Mouse (Mus musculus): ENCODE measurements at regions not wholly inside any gene's neighbourhood (a gene's known extent, or its start where the extent isn't known, plus 50 kb on each side); places are given as distances from the start of the nearest gene placed in this dataset.

DNA sequence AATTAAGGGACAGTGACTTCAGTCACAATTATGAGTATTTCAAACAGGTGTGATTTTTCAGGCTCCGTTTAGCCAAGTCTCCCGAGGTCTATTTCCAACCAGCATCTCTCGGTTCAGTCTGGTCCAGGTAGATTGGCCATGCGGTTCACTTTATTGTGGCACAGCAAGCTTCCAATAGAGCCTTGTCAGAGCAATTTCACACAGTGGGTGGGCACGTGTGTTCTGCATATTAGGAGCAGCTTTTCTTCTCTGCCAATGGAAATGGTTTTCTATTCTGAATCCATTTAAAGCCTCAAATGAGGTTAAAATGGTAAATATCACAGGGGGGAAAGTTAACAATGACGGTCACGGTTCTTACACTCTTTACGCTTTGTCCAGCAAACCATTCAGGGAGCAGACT lies 138.3 kb downstream of the Nsun3 start:
- TF ChIP-seq POLR2A (IDR thresholded peaks at IDR 0.05; ENCODE audit: insufficient read depth, low read depth, low read length): no peak
- TF ChIP-seq CTCF (IDR thresholded peaks at IDR 0.05): no peak
- TF ChIP-seq EP300 (IDR thresholded peaks at IDR 0.05; ENCODE audit: insufficient read depth, low read depth, low read length): no peak

Measured in heart, adult 2 months (tissue).